Mouse (Mus musculus): ENCODE measurements around the gene Siah3. TPM values are rescaled to one million over a fixed set of nuclear protein-coding genes. Genes with fewer than 3 reads are reported as not detected.

Gene Siah3
- polyA plus RNA-seq, 1 experiment from 2014 or later, result 5.5 TPM

- no peak for ATAC-seq (replicated peaks; ENCODE audit: low FRiP score)
- no peak for DNase-seq (ENCODE audit: low spot score)
- Histone ChIP-seq H3K36me3 (ENCODE audit: control insufficient read depth, insufficient read depth, low read length) (no peaks in the 10 kb centered on the region), H3K9me3 (ENCODE audit: control insufficient read depth, low read length) (no peaks in the 10 kb centered on the region), H3K9ac (ENCODE audit: low read length) (no peak overlapping the region), H3K27me3 (ENCODE audit: control insufficient read depth, insufficient read depth, low read length) (no peaks in the 10 kb centered on the region), H3K4me2 (ENCODE audit: low read depth, low read length, severe bottlenecking) (no peak overlapping the region), H3K4me1 (replicated peaks; ENCODE audit: control insufficient read depth, insufficient read depth, low read length) (peaks cover 6% of the 10 kb centered on the region), H3K4me3 (ENCODE audit: low read depth, low read length) (no peak overlapping the region), H3K27ac (ENCODE audit: low read depth, low read length) (no peak overlapping the region)
- 93% methylated on average over 2 of the region's 2 CpGs for WGBS
Observed at GRCm38 (mm10) chr14:75475887-75476286, 20.1 kb downstream of the Siah3 start.

- Histone ChIP-seq H3K27me3 (ENCODE audit: control insufficient read depth, insufficient read depth, low read length) (no peaks in the 10 kb centered on the region), H3K27ac (ENCODE audit: low read depth, low read length) (no peak overlapping the region)
- 67% methylated on average over 15 of the region's 15 CpGs for WGBS
Observed at GRCm38 (mm10) chr14:75482231-75483175, 26.7 kb downstream of the Siah3 start.

GRCm38 (mm10) chr14:75483176-75483546, 27.4 kb downstream of the Siah3 start:
- DNase-seq (ENCODE audit: low spot score) (no peak), ATAC-seq (replicated peaks; ENCODE audit: low FRiP score) (peak; percentile 61; the same call in 1 of the 2 replicates)
- H3K9me3 ChIP-seq (ENCODE audit: control insufficient read depth, low read length), result peaks cover 2% of the 10 kb centered on the region; the same call in 1 of the 2 replicates
- no peaks in the 10 kb centered on the region for H3K27me3 ChIP-seq (ENCODE audit: control insufficient read depth, insufficient read depth, low read length)
- no peak overlapping the region for H3K4me3 ChIP-seq (ENCODE audit: low read depth, low read length)
- WGBS, result 83% methylated on average over 6 of the region's 6 CpGs
- no peak overlapping the region for H3K4me2 ChIP-seq (ENCODE audit: low read depth, low read length, severe bottlenecking)
- no peaks in the 10 kb centered on the region for H3K36me3 ChIP-seq (ENCODE audit: control insufficient read depth, insufficient read depth, low read length)
- 0 out of 2 replicates have a peak, but pooled peaks cover 3% of the 10 kb centered on the region for H3K4me1 ChIP-seq (replicated peaks; ENCODE audit: control insufficient read depth, insufficient read depth, low read length)
- no peak overlapping the region for H3K9ac ChIP-seq (ENCODE audit: low read length)
- no peak overlapping the region for H3K27ac ChIP-seq (ENCODE audit: low read depth, low read length)

More at GRCm38 (mm10) chr14:75482231-75483175, 26.7 kb downstream of the Siah3 start:
- Histone ChIP-seq H3K9ac (ENCODE audit: low read length) (no peak overlapping the region; the same call in 1 of the 2 replicates), H3K4me1 (replicated peaks; ENCODE audit: control insufficient read depth, insufficient read depth, low read length) (0 out of 2 replicates have a peak, but pooled peaks cover 3% of the 10 kb centered on the region), H3K9me3 (ENCODE audit: control insufficient read depth, low read length) (peaks cover 2% of the 10 kb centered on the region; the same call in 1 of the 2 replicates), H3K36me3 (ENCODE audit: control insufficient read depth, insufficient read depth, low read length) (no peaks in the 10 kb centered on the region), H3K4me3 (ENCODE audit: low read depth, low read length) (no peak overlapping the region), H3K4me2 (ENCODE audit: low read depth, low read length, severe bottlenecking) (no peak overlapping the region)
- 0 out of 2 replicates have a peak, but pooled peaks have one; percentile 36 for ATAC-seq (replicated peaks; ENCODE audit: low FRiP score)
- no peak for DNase-seq (ENCODE audit: low spot score)

GRCm38 (mm10) chr14:75487932-75488331, 32.1 kb downstream of the Siah3 start:
- Histone ChIP-seq H3K4me1 (replicated peaks; ENCODE audit: control insufficient read depth, insufficient read depth, low read length) (no peaks in the 10 kb centered on the region), H3K27me3 (ENCODE audit: control insufficient read depth, insufficient read depth, low read length) (no peaks in the 10 kb centered on the region), H3K4me2 (ENCODE audit: low read depth, low read length, severe bottlenecking) (no peak overlapping the region), H3K9ac (ENCODE audit: low read length) (no peak overlapping the region), H3K9me3 (ENCODE audit: control insufficient read depth, low read length) (peaks cover 2% of the 10 kb centered on the region; the same call in 1 of the 2 replicates), H3K36me3 (ENCODE audit: control insufficient read depth, insufficient read depth, low read length) (no peaks in the 10 kb centered on the region), H3K27ac (ENCODE audit: low read depth, low read length) (no peak overlapping the region), H3K4me3 (ENCODE audit: low read depth, low read length) (no peak overlapping the region)
- 74% methylated on average over 7 of the region's 7 CpGs for WGBS
- DNase-seq (ENCODE audit: low spot score) (peak; percentile 17), ATAC-seq (replicated peaks; ENCODE audit: low FRiP score) (no peak)

- H3K4me3 ChIP-seq (ENCODE audit: low read depth, low read length), result no peak overlapping the region
- H3K36me3 ChIP-seq (ENCODE audit: control insufficient read depth, insufficient read depth, low read length), result no peaks in the 10 kb centered on the region
- no peak overlapping the region for H3K4me2 ChIP-seq (ENCODE audit: low read depth, low read length, severe bottlenecking)
- H3K9me3 ChIP-seq (ENCODE audit: control insufficient read depth, low read length), result no peaks in the 10 kb centered on the region
- H3K27ac ChIP-seq (ENCODE audit: low read depth, low read length), result no peak overlapping the region
- no peaks in the 10 kb centered on the region for H3K27me3 ChIP-seq (ENCODE audit: control insufficient read depth, insufficient read depth, low read length)
- 91% methylated on average over 14 of the region's 14 CpGs for WGBS
- ATAC-seq (replicated peaks; ENCODE audit: low FRiP score) (no peak), DNase-seq (ENCODE audit: low spot score) (no peak)
- no peak overlapping the region for H3K9ac ChIP-seq (ENCODE audit: low read length)
- H3K4me1 ChIP-seq (replicated peaks; ENCODE audit: control insufficient read depth, insufficient read depth, low read length), result no peaks in the 10 kb centered on the region
Observed at GRCm38 (mm10) chr14:75493555-75494194, 37.9 kb downstream of the Siah3 start.

- Histone ChIP-seq H3K27ac (ENCODE audit: low read depth, low read length) (no peak overlapping the region), H3K9ac (ENCODE audit: low read length) (no peak overlapping the region), H3K27me3 (ENCODE audit: control insufficient read depth, insufficient read depth, low read length) (no peaks in the 10 kb centered on the region), H3K9me3 (ENCODE audit: control insufficient read depth, low read length) (no peaks in the 10 kb centered on the region), H3K4me1 (replicated peaks; ENCODE audit: control insufficient read depth, insufficient read depth, low read length) (no peaks in the 10 kb centered on the region), H3K36me3 (ENCODE audit: control insufficient read depth, insufficient read depth, low read length) (no peaks in the 10 kb centered on the region), H3K4me2 (ENCODE audit: low read depth, low read length, severe bottlenecking) (no peak overlapping the region), H3K4me3 (ENCODE audit: low read depth, low read length) (no peak overlapping the region)
- 32% methylated on average over 6 of the region's 6 CpGs for WGBS
- DNase-seq (ENCODE audit: low spot score) (no peak), ATAC-seq (replicated peaks; ENCODE audit: low FRiP score) (no peak)
Observed at GRCm38 (mm10) chr14:75494926-75495325, 39.1 kb downstream of the Siah3 start.

- H3K4me3 ChIP-seq (ENCODE audit: low read depth, low read length), result no peak overlapping the region
- DNase-seq (ENCODE audit: low spot score) (no peak), ATAC-seq (replicated peaks; ENCODE audit: low FRiP score) (no peak)
- no peaks in the 10 kb centered on the region for H3K9me3 ChIP-seq (ENCODE audit: control insufficient read depth, low read length)
- no peak overlapping the region for H3K9ac ChIP-seq (ENCODE audit: low read length)
- H3K27ac ChIP-seq (ENCODE audit: low read depth, low read length), result no peak overlapping the region
- H3K4me2 ChIP-seq (ENCODE audit: low read depth, low read length, severe bottlenecking), result no peak overlapping the region
- no peaks in the 10 kb centered on the region for H3K27me3 ChIP-seq (ENCODE audit: control insufficient read depth, insufficient read depth, low read length)
- WGBS, result 52% methylated on average over 3 of the region's 3 CpGs
- H3K4me1 ChIP-seq (replicated peaks; ENCODE audit: control insufficient read depth, insufficient read depth, low read length), result peaks cover 9% of the 10 kb centered on the region
- H3K36me3 ChIP-seq (ENCODE audit: control insufficient read depth, insufficient read depth, low read length), result no peaks in the 10 kb centered on the region
Observed at GRCm38 (mm10) chr14:75501501-75501990, 45.8 kb downstream of the Siah3 start.

GRCm38 (mm10) chr14:75502446-75502845, 46.7 kb downstream of the Siah3 start:
- no peaks in the 10 kb centered on the region for H3K36me3 ChIP-seq (ENCODE audit: control insufficient read depth, insufficient read depth, low read length)
- peaks cover 9% of the 10 kb centered on the region for H3K4me1 ChIP-seq (replicated peaks; ENCODE audit: control insufficient read depth, insufficient read depth, low read length)
- no peak overlapping the region for H3K9ac ChIP-seq (ENCODE audit: low read length)
- H3K27me3 ChIP-seq (ENCODE audit: control insufficient read depth, insufficient read depth, low read length), result no peaks in the 10 kb centered on the region
- no peak overlapping the region for H3K4me2 ChIP-seq (ENCODE audit: low read depth, low read length, severe bottlenecking)
- no peak overlapping the region for H3K27ac ChIP-seq (ENCODE audit: low read depth, low read length)
- DNase-seq (ENCODE audit: low spot score) (no peak), ATAC-seq (replicated peaks; ENCODE audit: low FRiP score) (no peak)
- no peaks in the 10 kb centered on the region for H3K9me3 ChIP-seq (ENCODE audit: control insufficient read depth, low read length)
- H3K4me3 ChIP-seq (ENCODE audit: low read depth, low read length), result no peak overlapping the region
- 83% methylated on average over 8 of the region's 8 CpGs for WGBS
